Mouse (Mus musculus) embryonic facial prominence, embryonic 10.5 days (tissue): ENCODE measurements around the gene Habp2. TPM values are rescaled to one million over a fixed set of nuclear protein-coding genes. Genes with fewer than 3 reads are reported as not detected.

Experiments
- DNase-seq: peaks from one replicate; pipeline ENCODE4 v3.0.0-alpha.2; 2017; ENCODE audit warnings: low spot score
- H3K27ac ChIP-seq: fragments of 300-500 bp; sonication (generic); replicated peaks from 2 replicates; pipeline ENCODE4 v1.5.1; 2016; ENCODE audit warnings: mild to moderate bottlenecking
- H3K27me3 ChIP-seq: fragments of 300-500 bp; sonication (generic); replicated peaks from 2 replicates; pipeline ENCODE4 v1.6.1; 2016; ENCODE audit warnings: low read depth, mild to moderate bottlenecking; ENCODE audit not compliant: poor library complexity, severe bottlenecking
- H3K36me3 ChIP-seq: fragments of 300-500 bp; sonication (generic); replicated peaks from 2 replicates; pipeline ENCODE4 v1.6.1; 2016; ENCODE audit warnings: mild to moderate bottlenecking, moderate library complexity
- H3K4me1 ChIP-seq: fragments of 300-500 bp; sonication (generic); 2 replicates; pipeline ENCODE4 v1.6.1; 2016
- H3K4me3 ChIP-seq: fragments of 300-500 bp; sonication (generic); 2 replicates; pipeline ENCODE4 v1.5.1; 2016; ENCODE audit warnings: mild to moderate bottlenecking, moderate library complexity
- H3K9me3 ChIP-seq: fragments of 300-500 bp; sonication (generic); 2 replicates; pipeline ENCODE4 v1.6.1; 2016; ENCODE audit warnings: mild to moderate bottlenecking
- WGBS: fragments of 180-500 bp; shearing (Covaris S2); methylation state at CpG from one replicate; pipeline ENCODE4 v1.1.7; 2016; 5-methylcytosine and 5-hydroxymethylcytosine counted together
- polyA plus RNA-seq: library from polyadenylated mRNA; unstranded; fragments of >200 nt; fragmentation: Nextera tagmentation; extraction: Ambion mirVana; gene quantifications from 2 replicates; pipeline ENCODE4 v1.2.1, GENCODE M21; 2016

Gene Habp2
- polyA plus RNA-seq, 1 experiment from 2014 or later, result not detected

- Histone ChIP-seq H3K4me3 (no peak overlapping the region), H3K36me3 (no peaks in the 10 kb centered on the region), H3K4me1 (peaks cover 3% of the 10 kb centered on the region; the same call in 1 of the 2 replicates), H3K9me3 (no peaks in the 10 kb centered on the region), H3K27ac (no peak overlapping the region; the same call in 1 of the 2 replicates), H3K27me3 (peaks cover 6% of the 10 kb centered on the region)
- 80% methylated on average over 11 of the region's 11 CpGs for WGBS
- no peak for DNase-seq
Observed at GRCm38 (mm10) chr19:56300835-56301234, 13.9 kb downstream of the Habp2 start.

DNA sequence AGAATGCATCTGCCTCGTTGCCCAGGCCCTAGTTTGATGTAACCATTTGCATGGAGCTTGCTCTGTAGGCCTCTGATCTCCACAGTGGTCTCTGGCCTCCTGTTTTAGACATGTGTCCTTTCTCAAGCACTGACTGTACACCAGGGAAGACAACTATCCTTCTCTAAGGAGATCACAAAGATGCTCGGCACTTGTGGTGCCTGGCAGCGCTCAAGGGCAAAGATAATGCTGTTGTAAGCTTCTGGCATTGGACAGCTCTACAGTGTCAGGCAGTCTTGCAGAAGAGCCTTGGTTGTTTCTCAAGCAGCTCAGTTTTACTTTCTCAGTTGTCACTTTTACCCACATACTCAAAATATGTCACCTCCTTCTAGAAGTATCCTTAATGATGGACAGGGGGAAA lies 29.6 kb downstream of the Habp2 start:
- no peaks in the 10 kb centered on the region for H3K9me3 ChIP-seq
- H3K27ac ChIP-seq, result no peak overlapping the region
- H3K4me3 ChIP-seq, result no peak overlapping the region
- WGBS, result 81% methylated on average over 3 of the region's 3 CpGs
- peaks cover 23% of the 10 kb centered on the region for H3K4me1 ChIP-seq
- H3K36me3 ChIP-seq, result no peaks in the 10 kb centered on the region
- H3K27me3 ChIP-seq, result peaks cover 25% of the 10 kb centered on the region
- no peak for DNase-seq

DNA sequence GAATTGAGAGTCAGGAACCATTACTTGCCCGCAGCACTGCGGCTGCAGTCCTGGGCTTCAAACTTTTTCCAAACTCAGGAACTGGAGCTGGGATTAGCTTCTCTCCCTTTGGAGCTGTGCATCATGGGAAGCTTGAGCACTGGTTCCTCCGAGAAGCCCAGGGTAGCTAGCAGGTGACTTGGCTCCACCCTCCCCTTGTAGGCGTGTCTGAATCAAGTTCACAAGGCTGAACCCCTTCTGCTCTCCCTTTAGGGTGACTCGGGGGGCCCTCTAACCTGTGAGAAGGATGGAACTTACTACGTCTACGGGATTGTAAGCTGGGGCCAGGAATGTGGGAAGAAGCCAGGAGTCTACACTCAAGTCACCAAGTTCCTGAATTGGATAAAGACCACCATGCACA lies 32.3 kb downstream of the Habp2 start:
- H3K27ac ChIP-seq, result no peak overlapping the region
- H3K9me3 ChIP-seq, result no peaks in the 10 kb centered on the region
- peaks cover 30% of the 10 kb centered on the region for H3K4me1 ChIP-seq
- no peak overlapping the region for H3K4me3 ChIP-seq
- no peak for DNase-seq
- H3K36me3 ChIP-seq, result no peaks in the 10 kb centered on the region
- WGBS, result 91% methylated on average over 7 of the region's 7 CpGs
- peaks cover 35% of the 10 kb centered on the region for H3K27me3 ChIP-seq

DNA sequence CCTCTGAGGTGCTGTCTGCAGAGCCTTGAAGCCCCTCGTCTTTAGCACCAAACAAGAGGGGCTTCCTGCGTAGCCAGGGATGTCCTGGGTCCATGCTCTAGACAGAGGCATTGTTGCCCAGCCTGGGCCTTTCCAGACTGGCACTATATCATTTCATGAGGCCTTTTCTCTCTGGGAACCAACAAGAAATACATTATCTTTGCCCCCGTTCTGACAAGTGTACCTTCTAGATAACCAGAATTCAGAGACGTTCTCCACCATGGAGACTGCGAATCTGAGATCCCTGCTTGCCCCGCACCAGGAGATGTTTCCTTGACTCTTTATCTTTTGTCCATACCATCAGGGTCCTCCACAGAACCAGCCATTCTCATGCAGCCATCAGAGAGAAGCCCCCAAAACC lies 32.7 kb downstream of the Habp2 start:
- Histone ChIP-seq H3K4me1 (peaks cover 31% of the 10 kb centered on the region), H3K36me3 (no peaks in the 10 kb centered on the region), H3K9me3 (no peaks in the 10 kb centered on the region), H3K27ac (peak overlapping the region; percentile 82), H3K27me3 (peaks cover 39% of the 10 kb centered on the region), H3K4me3 (no peak overlapping the region)
- 87% methylated on average over 6 of the region's 6 CpGs for WGBS
- no peak for DNase-seq

DNA sequence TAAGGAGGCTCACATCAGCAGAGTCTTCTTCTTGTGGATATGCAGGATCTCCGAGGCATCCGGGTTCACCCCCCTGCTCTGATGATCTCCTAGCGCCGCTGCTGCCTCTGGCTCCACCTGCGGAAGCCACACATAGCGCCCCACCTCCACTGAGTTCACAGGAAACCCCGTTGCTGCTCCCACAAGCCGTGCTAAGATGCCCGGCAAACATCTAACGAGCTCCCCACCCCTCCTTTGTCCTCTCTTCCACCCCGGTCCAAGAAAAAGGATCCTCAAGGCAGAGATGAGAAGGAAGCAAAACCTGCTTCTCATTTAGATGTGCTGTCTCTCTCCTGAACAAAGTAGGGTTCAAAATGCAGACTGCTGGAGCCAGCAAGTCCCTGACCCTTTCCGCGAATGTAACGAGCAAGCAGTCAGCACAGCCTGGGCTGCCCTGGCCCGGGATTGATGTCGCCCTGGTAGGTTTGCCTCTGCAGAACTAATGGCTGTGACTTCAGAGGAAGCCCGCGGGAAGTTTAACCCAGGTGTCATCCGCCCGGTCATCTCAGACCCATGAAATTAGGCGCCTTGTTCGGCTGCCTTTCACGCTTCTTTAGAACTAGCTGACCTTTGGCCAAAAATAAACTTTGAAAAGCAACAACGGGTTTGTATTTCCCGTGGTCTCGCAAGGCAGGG lies 33.4 kb downstream of the Habp2 start:
- 20% methylated on average over 26 of the region's 26 CpGs for WGBS
- Histone ChIP-seq H3K4me3 (peak overlapping the region; percentile 40), H3K4me1 (peaks cover 34% of the 10 kb centered on the region), H3K27ac (peak overlapping the region; percentile 82), H3K9me3 (no peaks in the 10 kb centered on the region), H3K36me3 (no peaks in the 10 kb centered on the region), H3K27me3 (peaks cover 43% of the 10 kb centered on the region)
- DNase-seq, result peak; percentile 72

- Histone ChIP-seq H3K27ac (peak overlapping the region; percentile 26), H3K4me1 (peaks cover 45% of the 10 kb centered on the region), H3K9me3 (no peaks in the 10 kb centered on the region), H3K4me3 (no peak overlapping the region), H3K27me3 (peaks cover 44% of the 10 kb centered on the region), H3K36me3 (no peaks in the 10 kb centered on the region)
- peak; percentile 34 for DNase-seq
- WGBS, result 71% methylated on average over 12 of the region's 12 CpGs
Observed at GRCm38 (mm10) chr19:56321303-56321920, 34.5 kb downstream of the Habp2 start.

DNA sequence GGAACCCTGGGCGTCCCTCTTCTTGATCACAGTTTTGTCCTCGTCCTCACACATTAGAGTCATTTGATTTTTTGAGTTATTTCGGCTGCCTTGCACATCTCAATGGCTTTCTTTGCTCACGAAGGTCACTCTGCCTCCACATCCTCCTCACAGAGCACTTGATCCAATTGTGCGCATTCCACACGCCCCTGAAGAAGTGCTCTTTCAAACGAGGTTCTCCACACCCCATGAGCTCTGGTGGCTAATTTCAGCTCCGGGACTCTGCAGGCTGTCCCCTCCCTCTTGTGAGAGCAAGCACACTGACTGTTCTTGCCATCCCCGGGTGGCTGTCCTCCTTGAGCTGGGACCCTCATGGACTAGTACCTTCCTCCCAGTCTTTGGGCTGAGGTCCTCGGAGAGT lies 38.7 kb downstream of the Habp2 start:
- peaks cover 31% of the 10 kb centered on the region for H3K4me1 ChIP-seq
- DNase-seq, result no peak
- H3K36me3 ChIP-seq, result no peaks in the 10 kb centered on the region
- H3K27ac ChIP-seq, result peak overlapping the region; percentile 35
- peaks cover 27% of the 10 kb centered on the region for H3K27me3 ChIP-seq
- H3K9me3 ChIP-seq, result no peaks in the 10 kb centered on the region
- H3K4me3 ChIP-seq, result no peak overlapping the region
- 71% methylated on average over 10 of the region's 10 CpGs for WGBS

DNA sequence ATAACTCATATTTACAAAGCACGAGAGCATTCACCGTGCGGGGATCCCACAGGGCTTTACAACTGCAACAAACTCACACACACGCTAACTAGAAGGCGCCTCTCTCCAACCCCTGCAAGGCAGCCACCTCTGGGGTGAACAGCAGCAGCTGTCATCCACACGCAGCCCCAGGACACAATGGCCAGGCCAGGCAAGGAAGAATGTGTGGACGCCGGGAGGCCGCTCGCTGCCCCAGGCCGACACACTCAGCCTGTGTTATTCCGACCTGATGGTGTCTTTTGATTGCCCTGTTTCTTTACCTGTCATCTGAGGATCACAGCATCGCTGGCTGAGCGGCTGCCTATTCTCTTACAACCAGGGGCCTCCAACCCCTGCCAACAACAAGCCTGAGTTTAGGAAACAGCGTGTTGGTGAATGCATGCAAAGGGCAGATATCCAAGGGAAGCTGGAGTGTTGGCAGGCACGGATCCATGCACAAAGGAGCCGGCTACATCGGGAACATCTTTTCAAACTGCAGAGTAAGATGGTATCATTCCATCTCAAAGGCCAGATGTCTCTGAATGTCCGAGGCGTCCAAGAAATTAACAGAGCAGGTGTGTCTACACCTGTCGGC lies 39.4 kb downstream of the Habp2 start:
- Histone ChIP-seq H3K4me1 (peaks cover 24% of the 10 kb centered on the region), H3K9me3 (no peaks in the 10 kb centered on the region), H3K27ac (peak overlapping the region; percentile 35; the same call in 1 of the 2 replicates), H3K4me3 (no peak overlapping the region), H3K27me3 (peaks cover 20% of the 10 kb centered on the region), H3K36me3 (no peaks in the 10 kb centered on the region)
- peak; percentile 43 for DNase-seq
- 61% methylated on average over 21 of the region's 21 CpGs for WGBS

DNA sequence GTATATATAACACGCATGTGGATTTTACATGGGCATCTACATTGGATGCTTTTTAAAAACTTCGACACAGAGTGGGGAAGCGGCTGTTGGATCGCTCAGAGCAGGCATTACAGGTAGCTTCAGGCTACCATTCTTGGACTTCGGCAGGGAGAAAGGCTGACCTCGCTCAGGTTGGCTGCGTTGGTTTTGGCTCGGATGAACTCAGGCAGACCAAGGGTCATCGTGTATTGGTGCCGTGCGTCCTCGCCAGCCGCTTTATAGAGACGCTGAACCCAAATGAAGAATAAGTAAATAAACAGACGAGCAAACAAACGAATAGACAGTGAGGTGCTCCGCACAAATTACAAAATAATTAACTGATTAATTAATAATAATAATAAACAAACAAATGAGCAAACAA lies 49.4 kb downstream of the Habp2 start:
- 92% methylated on average over 17 of the region's 17 CpGs for WGBS
- DNase-seq, result no peak
- H3K4me1 ChIP-seq, result no peaks in the 10 kb centered on the region
- no peak overlapping the region for H3K27ac ChIP-seq
- H3K9me3 ChIP-seq, result no peaks in the 10 kb centered on the region
- no peaks in the 10 kb centered on the region; the same call in 1 of the 2 replicates for H3K27me3 ChIP-seq
- no peak overlapping the region for H3K4me3 ChIP-seq
- H3K36me3 ChIP-seq, result no peaks in the 10 kb centered on the region

GRCm38 (mm10) chr19:56336826-56337225 lies 49.9 kb downstream of the Habp2 start:
- 80% methylated on average over 12 of the region's 12 CpGs for WGBS

DNA sequence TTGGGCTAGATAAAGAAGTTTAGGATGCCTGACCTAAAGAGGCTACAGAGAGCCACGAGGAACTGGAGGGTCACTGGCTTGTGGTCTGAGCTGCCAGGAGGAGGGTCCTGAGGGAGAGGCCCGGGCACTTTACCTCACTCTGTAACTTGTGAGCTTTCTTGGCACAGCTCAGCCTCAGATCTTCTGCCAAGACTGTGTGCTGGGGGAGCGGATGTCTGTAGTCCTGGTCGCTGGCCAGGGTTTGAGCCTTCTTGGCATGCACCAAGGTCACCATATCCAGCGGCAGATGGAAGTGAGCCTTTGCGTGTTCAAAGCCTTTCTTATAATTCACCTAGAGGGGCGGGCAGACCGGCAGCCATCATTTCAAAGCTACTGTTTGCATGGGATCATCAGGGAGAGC lies 55.1 kb downstream of the Habp2 start:
- peaks cover 16% of the 10 kb centered on the region for H3K4me1 ChIP-seq
- no peaks in the 10 kb centered on the region for H3K9me3 ChIP-seq
- no peak overlapping the region for H3K4me3 ChIP-seq
- no peak overlapping the region for H3K27ac ChIP-seq
- no peak for DNase-seq
- H3K36me3 ChIP-seq, result no peaks in the 10 kb centered on the region
- WGBS, result 89% methylated on average over 8 of the region's 8 CpGs
- H3K27me3 ChIP-seq, result peaks cover 28% of the 10 kb centered on the region

More at GRCm38 (mm10) chr19:56336826-56337225, 49.9 kb downstream of the Habp2 start:
- Histone ChIP-seq H3K36me3 (no peaks in the 10 kb centered on the region), H3K9me3 (no peaks in the 10 kb centered on the region), H3K4me3 (no peak overlapping the region), H3K4me1 (no peaks in the 10 kb centered on the region), H3K27ac (no peak overlapping the region), H3K27me3 (no peaks in the 10 kb centered on the region; the same call in 1 of the 2 replicates)
- DNase-seq, result no peak

- DNase-seq, result peak; percentile 47
- WGBS, result 51% methylated on average over 26 of the region's 26 CpGs
- no peak overlapping the region for H3K4me3 ChIP-seq
Observed at GRCm38 (mm10) chr19:56343869-56344563, 57.1 kb downstream of the Habp2 start.

More at GRCm38 (mm10) chr19:56343869-56344563, 57.1 kb downstream of the Habp2 start:
- Histone ChIP-seq H3K4me1 (peaks cover 16% of the 10 kb centered on the region), H3K36me3 (no peaks in the 10 kb centered on the region), H3K27me3 (peaks cover 28% of the 10 kb centered on the region), H3K27ac (peak overlapping the region; percentile 15), H3K9me3 (no peaks in the 10 kb centered on the region)
